Mouse (Mus musculus): ENCODE data around the gene Pianp. TPM values are rescaled to one million over a fixed set of nuclear protein-coding genes. Genes with fewer than 3 reads are reported as not detected.

Pianp gene
- polyA plus RNA-seq, 1 experiment, result not detected

GRCm38 (mm10) chr6:125049678-125050077 lies 53.2 kb downstream of the Pianp start, which contains the start of gene Acrbp:
Gene Acrbp, plus strand, starts transcription at chr6:125049689.
- Histone ChIP-seq H3K4me1 (ENCODE audit: control insufficient read depth, insufficient read depth, low read length) (no peaks in the 10 kb centered on the region), H3K4me3 (ENCODE audit: insufficient read depth, low read depth, low read length) (no peak within 1 kb of the TSS), H3K27ac (ENCODE audit: insufficient read depth, low read depth, low read length) (no peak within 1 kb of the TSS)
- WGBS, result 48% methylated on average over 20 of the region's 20 CpGs
- TF ChIP-seq POLR2A (IDR thresholded peaks at IDR 0.05; ENCODE audit: insufficient read depth, low read depth, low read length), result no peak
- no peak for TF ChIP-seq CTCF (IDR thresholded peaks at IDR 0.05; ENCODE audit: insufficient read depth, low read depth, low read length)

GRCm38 (mm10) chr6:125051237-125051636 lies 54.7 kb downstream of the Pianp start:
- TF ChIP-seq CTCF (IDR thresholded peaks at IDR 0.05; ENCODE audit: insufficient read depth, low read depth, low read length) (peak; percentile 48; the same call in 1 of the 2 replicates), POLR2A (IDR thresholded peaks at IDR 0.05; ENCODE audit: insufficient read depth, low read depth, low read length) (no peak)
- Histone ChIP-seq H3K4me3 (ENCODE audit: insufficient read depth, low read depth, low read length) (no peak overlapping the region), H3K4me1 (ENCODE audit: control insufficient read depth, insufficient read depth, low read length) (no peaks in the 10 kb centered on the region), H3K27ac (ENCODE audit: insufficient read depth, low read depth, low read length) (no peak overlapping the region)
- 65% methylated on average over 5 of the region's 5 CpGs for WGBS

Other genes with a start within 250 kb of the Pianp start
- not detected in 2 replicates for gene Gm45234, start 240.7 kb upstream of the Pianp start, polyA plus RNA-seq (2012; ENCODE audit: insufficient read depth, insufficient read length, low replicate concordance, missing spikeins)
- not detected in 2 replicates for gene Atn1, start 240.2 kb upstream of the Pianp start, polyA plus RNA-seq (2012; ENCODE audit: insufficient read depth, insufficient read length, low replicate concordance, missing spikeins)
- 916 and 939 TPM in 2 replicates for gene Eno2, start 227.0 kb upstream of the Pianp start, polyA plus RNA-seq (2012; ENCODE audit: insufficient read depth, insufficient read length, low replicate concordance, missing spikeins)
- not detected in 2 replicates for gene Lrrc23, start 217.0 kb upstream of the Pianp start, polyA plus RNA-seq (2012; ENCODE audit: insufficient read depth, insufficient read length, low replicate concordance, missing spikeins)
- gene Spsb2, start 188.0 kb upstream of the Pianp start, polyA plus RNA-seq (2012; ENCODE audit: insufficient read depth, insufficient read length, low replicate concordance, missing spikeins), result not detected in 2 replicates
- 644 TPM in 1 of 2 replicates, not detected in the other for gene Tpi1, start 182.4 kb upstream of the Pianp start, polyA plus RNA-seq (2012; ENCODE audit: insufficient read depth, insufficient read length, low replicate concordance, missing spikeins)
- gene Usp5, start 167.2 kb upstream of the Pianp start, polyA plus RNA-seq (2012; ENCODE audit: insufficient read depth, insufficient read length, low replicate concordance, missing spikeins), result 225 TPM in 1 of 2 replicates, not detected in the other
- not detected in 2 replicates for gene Cdca3, start 167.1 kb upstream of the Pianp start, polyA plus RNA-seq (2012; ENCODE audit: insufficient read depth, insufficient read length, low replicate concordance, missing spikeins)
- not detected in 2 replicates for gene Gnb3, start 156.4 kb upstream of the Pianp start, polyA plus RNA-seq (2012; ENCODE audit: insufficient read depth, insufficient read length, low replicate concordance, missing spikeins)
- gene P3h3, start 138.9 kb upstream of the Pianp start, polyA plus RNA-seq (2012; ENCODE audit: insufficient read depth, insufficient read length, low replicate concordance, missing spikeins), result not detected in 2 replicates
- not detected in 2 replicates for gene Gpr162, start 132.7 kb upstream of the Pianp start, polyA plus RNA-seq (2012; ENCODE audit: insufficient read depth, insufficient read length, low replicate concordance, missing spikeins)
- 395 and 682 TPM in 2 replicates for gene Cd4, start 108.5 kb upstream of the Pianp start, polyA plus RNA-seq (2012; ENCODE audit: insufficient read depth, insufficient read length, low replicate concordance, missing spikeins)
- gene Lag3, start 85.0 kb upstream of the Pianp start, polyA plus RNA-seq (2012; ENCODE audit: insufficient read depth, insufficient read length, low replicate concordance, missing spikeins), result not detected in 2 replicates
- not detected in 2 replicates for gene Ptms, start 76.6 kb upstream of the Pianp start, polyA plus RNA-seq (2012; ENCODE audit: insufficient read depth, insufficient read length, low replicate concordance, missing spikeins)
- gene Mlf2, start 65.3 kb upstream of the Pianp start, polyA plus RNA-seq (2012; ENCODE audit: insufficient read depth, insufficient read length, low replicate concordance, missing spikeins), result not detected in 2 replicates
- gene Cops7a, start 31.2 kb upstream of the Pianp start, polyA plus RNA-seq (2012; ENCODE audit: insufficient read depth, insufficient read length, low replicate concordance, missing spikeins), result 255 TPM in 1 of 2 replicates, not detected in the other
- gene Zfp384, start 12.5 kb downstream of the Pianp start, polyA plus RNA-seq (2012; ENCODE audit: insufficient read depth, insufficient read length, low replicate concordance, missing spikeins), result 212 TPM in 1 of 2 replicates, not detected in the other
- not detected in 2 replicates for gene Ing4, start 43.1 kb downstream of the Pianp start, polyA plus RNA-seq (2012; ENCODE audit: insufficient read depth, insufficient read length, low replicate concordance, missing spikeins)
- not detected in 2 replicates for gene Acrbp, start 53.0 kb downstream of the Pianp start, polyA plus RNA-seq (2012; ENCODE audit: insufficient read depth, insufficient read length, low replicate concordance, missing spikeins)
- gene Lpar5, start 71.2 kb downstream of the Pianp start, polyA plus RNA-seq (2012; ENCODE audit: insufficient read depth, insufficient read length, low replicate concordance, missing spikeins), result not detected in 2 replicates
- gene Chd4, start 99.3 kb downstream of the Pianp start, polyA plus RNA-seq (2012; ENCODE audit: insufficient read depth, insufficient read length, low replicate concordance, missing spikeins), result 91.6 and 138 TPM in 2 replicates
- not detected in 2 replicates for gene Nop2, start 135.2 kb downstream of the Pianp start, polyA plus RNA-seq (2012; ENCODE audit: insufficient read depth, insufficient read length, low replicate concordance, missing spikeins)
- gene Iffo1, start 148.5 kb downstream of the Pianp start, polyA plus RNA-seq (2012; ENCODE audit: insufficient read depth, insufficient read length, low replicate concordance, missing spikeins), result not detected in 2 replicates
- gene Gapdh, start 169.8 kb downstream of the Pianp start, polyA plus RNA-seq (2012; ENCODE audit: insufficient read depth, insufficient read length, low replicate concordance, missing spikeins), result 844 TPM in 1 of 2 replicates, not detected in the other
- not detected in 2 replicates for gene Ncapd2, start 195.0 kb downstream of the Pianp start, polyA plus RNA-seq (2012; ENCODE audit: insufficient read depth, insufficient read length, low replicate concordance, missing spikeins)
- gene Mrpl51, start 195.1 kb downstream of the Pianp start, polyA plus RNA-seq (2012; ENCODE audit: insufficient read depth, insufficient read length, low replicate concordance, missing spikeins), result not detected in 2 replicates
- gene Vamp1, start 218.9 kb downstream of the Pianp start, polyA plus RNA-seq (2012; ENCODE audit: insufficient read depth, insufficient read length, low replicate concordance, missing spikeins), result 312 and 918 TPM in 2 replicates
- gene Tapbpl, start 235.2 kb downstream of the Pianp start, polyA plus RNA-seq (2012; ENCODE audit: insufficient read depth, insufficient read length, low replicate concordance, missing spikeins), result not detected in 2 replicates
- not detected in 2 replicates for gene Cd27, start 240.3 kb downstream of the Pianp start, polyA plus RNA-seq (2012; ENCODE audit: insufficient read depth, insufficient read length, low replicate concordance, missing spikeins)